Mouse (Mus musculus): ENCODE data around the gene Rabgap1l.

Rabgap1l gene

DNA sequence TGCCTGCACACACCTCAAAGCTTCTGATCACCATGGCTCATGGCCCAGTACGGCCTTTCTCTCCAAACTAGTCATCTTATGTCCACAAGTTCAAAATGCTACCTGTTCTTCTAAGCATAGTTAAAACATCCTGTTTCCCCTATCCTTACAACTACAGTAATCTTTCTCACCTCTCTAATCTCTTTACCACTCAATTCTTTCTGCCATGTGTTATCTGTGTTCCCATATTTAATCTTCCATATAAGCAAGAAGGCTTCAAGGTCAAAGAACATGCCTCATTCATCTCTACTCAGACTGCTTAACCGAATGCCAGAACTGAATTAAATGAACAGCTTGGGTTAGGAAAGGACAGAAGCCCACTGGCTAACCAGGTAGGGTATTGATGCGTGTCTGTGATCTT, 5.8 kb downstream of the Rabgap1l start:
- DNase-seq: no peak

DNA sequence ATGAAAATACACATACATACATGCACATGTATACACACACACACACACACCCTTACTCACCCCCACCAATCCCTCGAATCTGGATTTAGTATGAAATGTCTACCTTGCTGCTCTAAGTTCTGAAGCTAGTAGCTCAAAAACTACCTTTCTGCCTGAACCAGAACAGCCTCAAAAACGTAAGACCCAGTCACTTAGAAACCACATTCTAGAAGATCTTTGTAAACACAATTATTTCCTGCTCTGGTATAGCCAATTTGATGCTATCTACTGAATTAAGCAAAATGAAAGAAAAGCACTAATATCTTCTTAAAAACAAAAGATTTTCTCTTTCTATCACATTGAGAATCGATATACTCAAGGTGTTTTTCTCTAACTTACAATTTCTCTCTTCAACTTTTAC, 6.4 kb downstream of the Rabgap1l start:
- DNase-seq: no peak

DNA sequence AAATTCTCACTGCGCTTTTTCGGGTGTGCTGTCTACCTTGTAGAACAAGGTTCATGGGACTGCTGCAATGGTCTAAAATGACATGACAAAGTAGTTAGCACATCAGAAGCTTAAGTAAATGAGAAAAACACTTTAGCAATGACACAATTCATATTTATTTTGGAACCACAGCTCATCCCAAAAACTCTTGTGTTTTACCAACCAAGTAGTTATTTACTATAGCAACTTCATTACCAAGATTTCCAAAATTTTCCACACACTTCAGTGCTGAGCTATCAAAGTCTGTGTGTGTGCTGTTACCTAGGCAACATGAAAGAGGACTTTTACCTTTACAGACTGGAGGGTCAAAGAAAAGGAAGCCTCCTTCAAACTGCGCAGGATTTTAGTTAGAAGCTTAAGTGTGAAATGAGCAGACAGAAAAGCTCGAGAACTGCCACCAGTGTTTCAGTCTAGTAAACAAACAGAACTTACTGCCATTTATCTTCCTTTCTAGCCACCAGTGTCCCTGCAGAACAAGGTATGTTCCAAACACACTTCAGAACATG, 7.3 kb downstream of the Rabgap1l start:
- DNase-seq: no peak

- DNase-seq: no peak
Observed at GRCm38 (mm10) chr1:160784122-160784521, 8.9 kb downstream of the Rabgap1l start.

DNA sequence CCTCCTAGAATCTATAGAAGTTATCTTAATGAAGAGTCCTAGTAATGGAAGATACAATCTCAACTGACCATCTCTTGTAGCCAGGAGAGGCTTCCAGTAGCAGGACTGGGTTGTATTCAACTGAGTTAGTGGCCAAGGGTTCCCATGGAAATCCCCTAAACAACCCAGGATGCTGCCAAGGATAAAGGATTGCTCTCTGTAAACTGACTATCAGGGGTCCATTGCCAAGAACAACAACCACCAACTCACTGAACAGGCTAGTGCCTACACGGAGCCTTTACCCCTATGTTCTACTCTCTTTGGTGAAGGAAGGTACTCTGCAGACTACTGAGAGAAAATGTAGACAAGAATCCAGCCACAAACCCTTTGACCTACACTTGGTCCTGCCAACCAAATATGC, 18.8 kb downstream of the Rabgap1l start:
- no peak for DNase-seq

GRCm38 (mm10) chr1:160765565-160765964, 27.4 kb downstream of the Rabgap1l start:
- no peak for DNase-seq

- peak; percentile 34 for DNase-seq
Observed at GRCm38 (mm10) chr1:160758243-160758642, 34.8 kb downstream of the Rabgap1l start.

- DNase-seq: no peak
Observed at GRCm38 (mm10) chr1:160755359-160755758, 37.7 kb downstream of the Rabgap1l start.

- no peak for DNase-seq
Observed at GRCm38 (mm10) chr1:160750629-160751028, 42.4 kb downstream of the Rabgap1l start.

DNA sequence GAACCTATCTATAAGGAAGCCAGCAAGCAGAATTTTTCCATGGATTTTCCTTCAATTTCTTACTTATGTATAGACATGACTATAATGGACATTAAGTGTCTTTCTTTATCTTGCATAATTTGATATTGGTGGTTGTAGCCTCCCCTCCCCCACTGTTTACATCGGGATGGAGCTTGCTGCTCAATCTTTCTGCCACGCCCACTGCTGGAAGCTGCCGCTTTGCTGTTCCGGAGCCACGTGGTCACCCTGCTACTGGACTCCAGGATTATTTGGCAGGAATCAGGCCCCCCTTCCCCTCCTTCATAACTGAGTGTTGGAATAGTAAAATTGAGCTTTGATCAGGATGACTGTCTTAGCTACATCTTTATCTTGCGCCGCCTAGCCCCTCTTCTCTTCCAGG, 46.2 kb downstream of the Rabgap1l start:
- no peak for DNase-seq

DNA sequence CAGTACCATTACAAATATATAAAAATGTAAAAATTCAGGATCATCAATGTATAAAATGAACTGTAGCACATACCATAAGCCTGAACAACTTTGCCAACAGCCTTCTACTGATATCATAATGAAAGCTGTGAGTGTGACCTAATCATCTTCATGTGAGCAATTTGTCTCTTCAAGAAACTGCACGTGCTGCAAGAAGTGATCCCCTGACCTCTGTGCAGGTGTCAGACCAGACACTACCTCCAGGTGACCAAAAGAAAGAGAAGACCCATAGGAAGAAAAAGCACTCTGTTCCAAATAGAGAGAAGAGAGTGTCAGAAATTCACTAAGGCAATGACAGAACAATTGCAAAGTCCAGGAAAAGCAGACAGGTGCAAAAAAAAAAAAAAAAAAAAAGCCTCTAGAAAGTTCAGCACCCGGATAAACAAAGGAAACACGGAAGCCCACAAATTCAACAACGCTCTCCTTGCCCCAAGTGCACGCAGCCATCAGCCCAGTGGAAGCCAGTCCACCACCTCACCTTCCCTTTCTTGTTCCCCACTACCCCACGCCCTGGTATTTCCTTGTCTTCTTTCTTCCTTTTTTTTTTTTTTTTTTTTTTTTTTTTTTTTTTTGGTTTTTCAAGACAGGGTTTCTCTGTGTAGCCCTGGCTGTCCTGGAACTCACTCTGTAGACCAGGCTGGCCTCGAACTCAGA, 47.6 kb downstream of the Rabgap1l start:
- no peak for DNase-seq

- no peak for DNase-seq
Observed at GRCm38 (mm10) chr1:160744009-160744408, 49.0 kb downstream of the Rabgap1l start.

DNA sequence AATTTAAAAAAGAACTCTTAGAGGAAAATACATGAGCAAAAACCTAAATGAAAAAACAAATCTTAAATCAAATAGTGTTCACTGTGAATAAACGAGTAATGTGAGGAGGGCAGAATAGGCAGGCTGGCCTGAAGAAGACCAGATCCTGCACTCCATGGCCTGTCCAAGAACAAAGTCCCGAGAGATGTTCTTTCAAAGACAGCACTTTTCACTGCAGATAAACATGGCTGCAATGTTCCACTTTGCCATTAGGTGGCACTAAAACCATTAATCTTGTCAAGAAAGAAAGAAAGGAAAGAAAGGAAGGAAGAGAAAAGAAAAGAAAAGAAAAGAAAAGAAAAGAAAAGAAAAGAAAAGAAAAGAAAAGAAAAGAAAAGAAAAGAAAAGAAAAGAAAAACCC, 49.8 kb downstream of the Rabgap1l start:
- DNase-seq: peak; percentile 72

- no peak for DNase-seq
Observed at GRCm38 (mm10) chr1:160740650-160741049, 52.4 kb downstream of the Rabgap1l start.

GRCm38 (mm10) chr1:160734743-160735142, 58.3 kb downstream of the Rabgap1l start:
- DNase-seq: no peak

- DNase-seq: no peak
Observed at GRCm38 (mm10) chr1:160729944-160730343, 63.1 kb downstream of the Rabgap1l start.

GRCm38 (mm10) chr1:160717742-160718141, 75.3 kb downstream of the Rabgap1l start:
- peak; percentile 36 for DNase-seq

GRCm38 (mm10) chr1:160714685-160715084, 78.3 kb downstream of the Rabgap1l start:
- DNase-seq: peak; percentile 12

DNA sequence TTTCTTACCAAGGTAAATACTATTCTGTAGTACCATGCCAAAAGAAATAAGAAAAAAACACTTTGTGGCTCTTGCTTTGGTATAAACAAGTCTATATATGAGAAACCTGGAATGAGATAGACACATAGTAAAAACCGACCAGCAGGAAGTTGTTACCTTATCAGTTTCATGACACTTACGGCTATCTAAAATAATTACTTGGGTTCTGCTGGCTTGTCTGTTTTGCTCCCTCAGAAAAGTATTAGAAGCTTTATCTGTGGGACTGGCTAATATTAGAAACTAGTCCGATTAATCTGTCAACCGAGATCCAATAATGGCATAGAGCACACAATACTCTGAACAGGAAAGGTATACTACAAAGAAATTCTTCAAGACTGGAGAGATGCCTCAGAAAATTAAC, 79.1 kb downstream of the Rabgap1l start:
- DNase-seq: no peak

- DNase-seq: no peak
Observed at GRCm38 (mm10) chr1:160713383-160713782, 79.6 kb downstream of the Rabgap1l start.

DNA sequence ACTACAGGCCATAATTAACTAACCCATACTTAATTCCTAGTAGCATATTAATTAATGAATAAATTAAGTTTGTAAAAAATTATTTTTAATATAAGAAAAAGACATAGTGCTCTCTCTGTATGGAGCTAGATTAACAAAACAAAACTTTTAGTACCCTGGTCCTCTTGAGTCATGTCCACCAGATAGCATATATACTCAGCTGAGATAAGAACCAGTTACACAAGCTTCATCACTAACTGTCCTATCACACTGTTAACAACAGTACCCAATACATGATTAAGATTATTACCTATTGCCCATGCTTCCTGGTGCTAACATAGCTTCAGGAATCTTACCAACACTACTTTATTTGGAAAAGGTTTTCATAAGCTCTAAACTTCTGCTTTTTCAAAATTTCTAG, 82.5 kb downstream of the Rabgap1l start:
- no peak for DNase-seq

DNA sequence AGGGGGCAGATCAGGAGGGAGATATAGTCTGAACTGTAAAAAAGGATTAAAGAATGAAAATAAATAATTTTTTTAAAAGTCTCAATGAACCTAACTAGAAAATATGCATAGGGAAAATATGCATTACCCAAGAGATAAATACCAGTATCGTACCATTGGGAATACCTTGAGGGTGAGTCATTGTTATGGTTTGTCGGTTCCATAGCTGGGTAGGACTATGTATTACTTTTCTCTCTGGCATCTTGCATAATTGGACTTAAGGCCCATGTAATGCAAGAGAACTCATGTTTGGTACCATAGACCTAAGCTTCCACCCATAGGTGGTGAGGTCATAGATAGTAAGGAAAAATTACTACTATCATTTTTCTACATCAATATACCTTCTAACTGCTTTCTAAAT, 88.4 kb downstream of the Rabgap1l start:
- no peak for DNase-seq

DNA sequence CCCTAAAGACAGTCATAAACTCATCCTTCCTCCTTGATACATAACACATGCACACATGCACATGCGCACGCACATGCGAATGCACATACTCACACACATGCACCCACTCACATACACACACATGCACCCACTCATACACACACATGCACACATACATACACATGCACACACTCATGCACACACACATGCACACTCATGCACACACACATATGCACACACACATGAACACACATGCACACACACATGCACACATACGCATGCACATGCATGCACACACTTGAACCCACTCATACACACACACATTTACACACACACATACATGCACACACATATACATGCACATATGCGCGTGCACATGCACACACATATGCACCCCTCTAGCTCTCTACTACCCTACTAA, 89.2 kb downstream of the Rabgap1l start:
- no peak for DNase-seq

GRCm38 (mm10) chr1:160693094-160693447, 99.9 kb downstream of the Rabgap1l start:
- DNase-seq: peak; percentile 43

Measured in cerebellum, adult 8-10 months (tissue).